Mouse (Mus musculus) thymus, postnatal 0 days (tissue): ENCODE measurements around the gene Pax2. TPM values are rescaled to one million over a fixed set of nuclear protein-coding genes. Genes with fewer than 3 reads are reported as not detected.

Source experiments
- DNase-seq: peaks from one replicate; pipeline ENCODE4 v3.0.0-alpha.2; 2015; ENCODE audit warnings: low spot score
- polyA plus RNA-seq: library from polyadenylated mRNA; unstranded; fragments of >200 nt; fragmentation: Nextera tagmentation; extraction: Ambion mirVana; gene quantifications from 2 replicates; pipeline ENCODE4 v1.2.1, GENCODE M21; 2015

Gene Pax2
- polyA plus RNA-seq, 1 experiment from 2014 or later, result 0.04 TPM

- no peak for DNase-seq
Observed at GRCm38 (mm10) chr19:44748271-44748670, 7.6 kb upstream of the Pax2 start.

- no peak for DNase-seq
Observed at GRCm38 (mm10) chr19:44749061-44749990, 6.5 kb upstream of the Pax2 start.

GRCm38 (mm10) chr19:44750051-44751041, 5.5 kb upstream of the Pax2 start:
- no peak for DNase-seq

GRCm38 (mm10) chr19:44751042-44751441, 4.8 kb upstream of the Pax2 start:
- no peak for DNase-seq

GRCm38 (mm10) chr19:44751551-44751950, 4.3 kb upstream of the Pax2 start:
- DNase-seq, result no peak

GRCm38 (mm10) chr19:44752056-44752940, 3.5 kb upstream of the Pax2 start:
- no peak for DNase-seq

- DNase-seq, result no peak
Observed at GRCm38 (mm10) chr19:44753361-44753760, 2.5 kb upstream of the Pax2 start.

- DNase-seq, result peak; percentile 31
Observed at GRCm38 (mm10) chr19:44754461-44755377, 1.1 kb upstream of the Pax2 start.

GRCm38 (mm10) chr19:44755378-44755692, 510 bp upstream of the Pax2 start:
- no peak for DNase-seq

- no peak for DNase-seq
Observed at GRCm38 (mm10) chr19:44756421-44757230, 781 bp downstream of the Pax2 start.

- DNase-seq, result no peak
Observed at GRCm38 (mm10) chr19:44757231-44757871, 1.5 kb downstream of the Pax2 start.

- no peak for DNase-seq
Observed at GRCm38 (mm10) chr19:44758846-44759245, 3.0 kb downstream of the Pax2 start.

- DNase-seq, result no peak
Observed at GRCm38 (mm10) chr19:44759531-44760118, 3.8 kb downstream of the Pax2 start.

- no peak for DNase-seq
Observed at GRCm38 (mm10) chr19:44760259-44761131, 4.7 kb downstream of the Pax2 start.

GRCm38 (mm10) chr19:44762121-44762621, 6.3 kb downstream of the Pax2 start:
- DNase-seq, result no peak

- no peak for DNase-seq
Observed at GRCm38 (mm10) chr19:44770268-44771050, 14.6 kb downstream of the Pax2 start.
